Mouse (Mus musculus) cortical plate, adult 2 months (tissue): ENCODE results near the gene Xpo5.

Source experiments
- CTCF ChIP-seq: fragments of 200-500 bp; IDR thresholded peaks from 2 replicates; pipeline ENCODE4 v1.5.1; 2011; ENCODE audit warnings: mild to moderate bottlenecking, control low read depth, low read length; ENCODE audit not compliant: insufficient read depth; ENCODE audit errors: extremely low read depth
- POLR2A ChIP-seq: fragments of 200-500 bp; IDR thresholded peaks from 2 replicates; pipeline ENCODE4 v1.6.1; 2011; ENCODE audit warnings: mild to moderate bottlenecking, low read length, control low read depth; ENCODE audit not compliant: insufficient read depth; ENCODE audit errors: extremely low read depth

DNA sequence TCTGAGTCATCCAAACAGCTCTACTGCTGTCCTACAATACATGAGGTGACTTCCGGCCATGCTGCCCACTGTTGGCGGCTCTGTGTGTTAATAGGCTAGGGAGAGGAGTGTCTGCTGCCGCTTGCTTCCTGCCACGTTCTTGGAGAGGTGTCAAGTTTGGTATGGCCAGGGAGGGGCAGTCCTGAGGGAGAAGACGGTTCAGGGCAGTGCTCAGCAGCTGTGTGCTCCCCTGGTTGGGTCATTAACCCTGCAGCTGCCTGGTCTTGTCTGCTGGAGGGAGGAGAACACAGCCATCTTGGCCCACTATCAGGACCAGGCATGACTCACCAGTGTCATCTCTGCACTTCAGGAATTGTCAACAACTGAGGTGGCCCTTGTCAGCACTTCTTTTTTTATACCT, 34.3 kb upstream of the Xpo5 start:
- no peak for TF ChIP-seq CTCF
- no peak for TF ChIP-seq POLR2A
